Mouse (Mus musculus): ENCODE measurements around the gene Ppp1r14a.

The Ppp1r14a gene

GRCm38 (mm10) chr7:29279924-29280323 is 9.2 kb upstream of the Ppp1r14a start:
- no peak for DNase-seq (ENCODE audit: low read depth)

- DNase-seq (ENCODE audit: low read depth), result no peak
These were observed 8.3 kb upstream of the Ppp1r14a start for GRCm38 (mm10) chr7:29280801-29281200.

GRCm38 (mm10) chr7:29281201-29282073 is 7.7 kb upstream of the Ppp1r14a start, which contains the start of gene Spint2:
TSS of gene Spint2 (minus strand) at chr7:29281912.
- DNase-seq (ENCODE audit: low read depth), result no peak

- no peak for DNase-seq (ENCODE audit: low read depth)
These were observed 7.0 kb upstream of the Ppp1r14a start for GRCm38 (mm10) chr7:29282074-29282554.

DNA sequence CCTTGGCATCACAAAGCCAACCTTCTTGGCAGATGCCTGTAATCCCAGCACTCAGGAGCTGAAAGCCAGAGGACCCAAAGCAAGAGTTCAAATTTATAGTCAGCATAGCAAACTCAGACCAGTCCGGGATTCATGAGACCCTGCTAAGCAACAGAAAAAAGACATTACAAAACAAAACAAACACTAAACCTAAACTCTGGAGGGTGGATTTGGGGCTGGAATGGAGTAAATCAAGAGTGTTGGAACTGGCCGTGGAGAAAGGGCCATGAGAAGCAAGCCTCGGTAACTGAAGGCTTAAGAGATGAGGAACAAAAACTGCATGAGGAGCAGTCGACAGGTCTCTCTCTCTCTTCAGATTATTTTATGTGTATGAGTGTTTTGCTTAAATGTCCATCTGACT is 5.2 kb upstream of the Ppp1r14a start:
- DNase-seq (ENCODE audit: low read depth), result no peak

DNA sequence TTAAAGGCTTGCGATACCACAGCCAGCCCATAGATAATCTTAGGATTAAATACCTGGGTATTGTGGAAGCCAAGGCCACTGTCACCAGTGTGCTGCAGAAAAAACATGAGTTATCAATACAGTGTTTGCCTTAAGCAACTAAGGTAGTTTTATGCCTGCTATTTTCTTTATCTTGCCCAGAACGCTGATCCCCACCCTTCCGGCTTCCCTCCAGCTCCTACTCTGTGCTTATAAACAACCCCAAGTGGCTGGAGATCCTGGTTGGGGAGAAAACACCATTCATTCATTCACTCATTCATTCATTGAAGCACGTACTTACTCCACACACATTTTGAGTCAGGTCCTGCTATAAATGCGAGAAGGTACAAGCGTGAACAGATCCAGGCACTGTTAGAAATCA is 4.6 kb upstream of the Ppp1r14a start:
- no peak for DNase-seq (ENCODE audit: low read depth)

DNA sequence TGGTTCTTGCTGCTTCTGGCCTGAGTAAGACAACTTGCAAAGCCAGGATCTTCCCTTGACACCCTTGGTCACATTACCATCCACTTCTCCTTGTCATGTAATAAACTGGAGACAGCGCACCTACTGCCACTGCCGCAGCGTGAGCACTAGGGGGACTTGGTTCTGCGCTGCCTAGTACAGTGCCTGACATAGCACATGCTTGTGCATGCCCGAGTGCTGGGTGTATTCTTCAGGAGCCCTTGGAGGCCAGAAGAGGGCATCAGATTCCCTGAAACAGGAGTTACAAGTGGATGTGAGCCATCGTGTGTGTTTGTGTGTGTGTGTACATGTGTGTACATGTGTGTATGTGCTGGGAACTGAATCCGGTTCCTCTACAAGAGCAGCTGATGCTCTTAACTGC is 1.6 kb upstream of the Ppp1r14a start:
- no peak for DNase-seq (ENCODE audit: low read depth)

- no peak for DNase-seq (ENCODE audit: low read depth)
These were observed 1.0 kb upstream of the Ppp1r14a start for GRCm38 (mm10) chr7:29288079-29288478.

- no peak for DNase-seq (ENCODE audit: low read depth)
These were observed 748 bp downstream of the Ppp1r14a start for GRCm38 (mm10) chr7:29289856-29290255.

- DNase-seq (ENCODE audit: low read depth), result no peak
These were observed 1.8 kb downstream of the Ppp1r14a start for GRCm38 (mm10) chr7:29290691-29291485.

GRCm38 (mm10) chr7:29291616-29292457 is 2.7 kb downstream of the Ppp1r14a start:
- DNase-seq (ENCODE audit: low read depth), result no peak

GRCm38 (mm10) chr7:29292458-29293098 is 3.5 kb downstream of the Ppp1r14a start:
- no peak for DNase-seq (ENCODE audit: low read depth)

GRCm38 (mm10) chr7:29293131-29294065 is 4.3 kb downstream of the Ppp1r14a start:
- no peak for DNase-seq (ENCODE audit: low read depth)

DNA sequence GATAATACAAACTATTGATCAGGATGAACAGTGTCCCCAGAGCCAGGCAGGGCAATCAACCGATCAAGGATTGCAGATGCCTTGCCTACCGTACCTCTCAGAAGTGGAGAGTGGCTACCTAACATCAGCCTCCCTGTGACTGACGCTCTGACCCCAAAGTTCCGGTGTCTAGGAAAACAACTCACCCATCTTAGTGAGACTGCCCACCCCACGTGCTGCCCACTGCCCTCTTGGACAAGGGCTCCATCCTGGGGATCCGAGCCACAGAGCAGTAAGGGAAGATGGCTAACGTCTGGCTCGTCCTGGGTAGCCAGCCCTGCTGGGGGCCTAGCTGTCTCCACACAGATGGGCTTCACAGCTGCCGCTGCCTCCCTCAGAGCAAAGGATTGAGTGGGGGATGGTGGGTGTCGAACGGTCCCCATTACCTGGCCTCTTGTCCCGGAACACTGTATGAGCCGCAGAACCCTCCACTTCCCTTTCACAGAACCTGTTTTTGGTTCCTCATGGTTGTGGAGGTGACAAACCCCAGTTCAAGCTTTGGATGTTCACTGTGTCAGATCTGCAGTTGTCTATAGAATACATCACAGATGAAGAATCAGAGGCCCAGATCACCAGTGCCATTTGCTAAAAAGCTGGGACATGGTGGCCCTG is 5.1 kb downstream of the Ppp1r14a start:
- DNase-seq (ENCODE audit: low read depth), result no peak

DNA sequence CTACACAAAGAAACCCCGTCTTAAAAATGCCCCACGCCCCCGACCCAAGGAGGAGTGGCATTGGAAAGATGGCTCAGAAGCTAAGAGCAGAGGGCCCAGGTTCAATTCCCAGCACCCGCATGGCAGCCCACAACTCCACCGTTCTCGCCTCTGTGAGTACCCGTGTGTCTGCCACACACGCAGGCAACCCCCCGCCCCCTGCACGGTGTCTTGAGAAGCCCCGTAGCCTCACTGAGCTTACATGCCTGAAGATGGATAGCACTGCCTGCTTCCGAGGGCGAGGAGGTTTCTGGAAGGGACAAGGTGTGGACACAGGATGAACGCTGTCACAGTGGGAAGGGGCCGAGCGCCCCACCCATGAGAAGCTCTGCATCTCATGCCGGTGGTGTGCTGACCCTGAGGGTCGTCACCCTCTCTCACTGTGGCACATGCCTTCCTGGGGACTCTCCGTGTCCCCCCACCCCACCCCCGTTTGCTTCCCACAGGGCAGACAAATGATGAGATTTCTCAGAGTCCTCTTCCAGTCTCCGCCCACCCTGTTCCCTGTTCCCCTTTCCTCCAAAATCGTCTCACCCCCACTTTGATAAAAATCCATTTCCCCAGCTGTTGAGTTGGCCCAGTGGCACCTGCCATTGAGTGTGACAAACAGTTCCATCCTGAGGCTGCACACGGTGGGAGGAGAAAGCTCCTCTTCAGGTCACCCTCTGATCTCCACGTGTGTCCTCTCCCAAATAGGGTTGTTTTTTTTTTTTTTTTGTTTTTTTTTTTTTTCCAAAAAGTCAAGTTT is 6.9 kb downstream of the Ppp1r14a start:
- DNase-seq (ENCODE audit: low read depth), result no peak

DNA sequence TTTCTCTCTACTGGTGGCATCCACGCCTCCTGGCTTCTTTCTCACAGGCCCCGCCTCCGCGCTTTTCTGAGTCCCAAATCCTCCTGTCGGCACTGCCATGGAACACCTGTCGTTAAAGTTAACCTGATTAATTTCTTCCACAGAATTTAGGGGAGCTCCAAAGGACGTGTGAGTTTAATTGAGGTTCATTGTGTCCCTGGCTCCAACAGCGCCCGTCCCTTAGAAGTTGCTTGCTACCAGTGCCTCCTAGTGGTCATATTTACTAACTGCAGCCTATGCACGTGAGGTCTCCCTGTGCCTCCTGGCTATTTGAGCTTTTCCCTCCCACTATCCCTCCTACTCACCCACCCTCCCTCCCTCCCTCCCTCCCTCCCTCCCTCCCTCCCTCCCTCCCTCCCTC is 7.9 kb downstream of the Ppp1r14a start:
- no peak for DNase-seq (ENCODE audit: low read depth)

DNA sequence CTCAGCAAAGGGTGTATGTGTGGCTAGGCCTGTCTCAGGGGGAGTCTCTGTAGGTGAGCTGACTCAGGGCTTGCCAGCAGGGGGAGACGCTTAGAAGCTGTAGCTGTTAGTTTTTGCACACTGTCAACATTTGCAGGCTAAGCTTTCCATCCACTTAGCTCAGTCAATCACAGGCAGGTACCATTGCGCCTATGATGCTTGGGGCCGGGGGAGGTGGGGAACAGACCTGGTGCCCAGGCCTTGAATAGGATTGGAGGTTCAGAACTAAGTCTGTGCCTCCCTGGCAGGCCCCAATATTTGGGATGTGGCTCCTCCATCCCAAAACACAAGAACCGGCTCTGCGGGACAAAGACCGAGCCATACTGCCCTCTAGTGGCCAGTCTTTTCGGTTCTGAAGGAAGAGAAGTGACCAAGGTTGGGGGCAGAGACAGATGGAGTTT is 12.0 kb downstream of the Ppp1r14a start:
- no peak for DNase-seq (ENCODE audit: low read depth)

- DNase-seq (ENCODE audit: low read depth), result no peak
These were observed 13.5 kb downstream of the Ppp1r14a start for GRCm38 (mm10) chr7:29302641-29303040.
